Mouse (Mus musculus): Measurements from ENCODE around the gene Actr1b. TPM values are rescaled to one million over a fixed set of nuclear protein-coding genes. Genes with fewer than 3 reads are reported as not detected.
A peak's percentile ranks its signal among the peaks of the same experiment; 100 is the strongest.

The Actr1b gene
- total RNA-seq (2012; rRNA removed), result 115 and 129 TPM in 2 replicates

GRCm38 (mm10) chr1:36714311-36714710 is at the start of gene Actr1b:
Gene Actr1b, minus strand, starts transcription at chr1:36714422.
- no peak for DNase-seq (ENCODE audit: low read depth, low spot score)
- in situ Hi-C loops (cut with MboI; ENCODE audit: low sequenced_read_pairs in 2 of 2, unreplicated experiment in 2 of 2), result no loop called here

DNA sequence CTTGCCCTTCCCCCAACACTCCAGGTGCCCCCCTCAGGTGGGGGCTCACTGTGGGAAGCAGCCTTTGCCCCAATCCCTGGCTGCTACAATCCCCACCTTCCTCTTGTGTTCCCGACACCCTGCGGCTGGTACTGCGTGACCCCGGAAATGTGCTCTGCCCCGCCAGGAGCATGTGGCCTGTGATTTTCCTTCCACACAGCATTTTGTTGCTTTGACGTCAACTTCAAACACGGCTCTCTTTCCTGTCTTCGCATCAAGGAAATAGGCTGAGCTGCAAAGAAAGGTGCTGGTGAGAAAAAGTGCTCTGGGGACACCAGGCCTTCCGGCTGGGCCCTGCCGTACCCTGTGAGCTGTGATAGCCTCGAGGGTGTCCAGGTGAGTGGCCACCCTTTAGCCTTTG is 47.3 kb upstream of the Actr1b start, which contains the start of gene Zap70:
Gene Zap70, plus strand, starts transcription at position 231 of the 400 bp plus-strand sequence.
- in situ Hi-C loops (cut with MboI; ENCODE audit: low sequenced_read_pairs in 2 of 2, unreplicated experiment in 2 of 2), result no loop called here
- TF ChIP-seq ZNF384 (IDR thresholded peaks at IDR 0.05; ENCODE audit: low read depth, low read length) (no peak), ZC3H11A (IDR thresholded peaks at IDR 0.05; ENCODE audit: borderline replicate concordance, low read depth, low read length) (no peak), CHD2 (IDR thresholded peaks at IDR 0.05; ENCODE audit: low read depth, low read length) (no peak), HCFC1 (IDR thresholded peaks at IDR 0.05; ENCODE audit: borderline replicate concordance, insufficient read depth, low read length) (no peak), MAFK (IDR thresholded peaks at IDR 0.05; ENCODE audit: insufficient read depth, low read depth, low read length) (no peak)

More at GRCm38 (mm10) chr1:36714311-36714710, at the start of gene Actr1b:
- H3K4me1 ChIP-seq (ENCODE audit: control insufficient read depth in 2 of 2, insufficient read depth in 2 of 2, low read length in 2 of 2, poor library complexity in 1 of 2), result no peaks in the 10 kb centered on the region
- no peak within 1 kb of the TSS for H3K9ac ChIP-seq (ENCODE audit: insufficient read depth, low read depth, low read length, poor library complexity, severe bottlenecking)
- TF ChIP-seq CHD2 (IDR thresholded peaks at IDR 0.05; ENCODE audit: low read depth, low read length) (no peak), ZNF384 (IDR thresholded peaks at IDR 0.05; ENCODE audit: low read depth, low read length) (no peak), ZC3H11A (IDR thresholded peaks at IDR 0.05; ENCODE audit: borderline replicate concordance, low read depth, low read length) (no peak)
- no peak within 1 kb of the TSS for H3K27ac ChIP-seq (ENCODE audit: insufficient read depth, low read depth, low read length, poor library complexity, severe bottlenecking)
- H3K36me3 ChIP-seq (ENCODE audit: control insufficient read depth, insufficient read depth, low read length, poor library complexity, severe bottlenecking), result no peaks in the 10 kb centered on the region
- no peaks in the 10 kb centered on the region for H3K9me3 ChIP-seq (ENCODE audit: control insufficient read depth, insufficient read depth, low read depth, low read length)
- no peak within 1 kb of the TSS for H3K4me3 ChIP-seq (ENCODE audit: insufficient read depth in 1 of 2, low read depth in 1 of 2, low read length in 2 of 2, poor library complexity in 1 of 2, severe bottlenecking in 1 of 2)

DNA sequence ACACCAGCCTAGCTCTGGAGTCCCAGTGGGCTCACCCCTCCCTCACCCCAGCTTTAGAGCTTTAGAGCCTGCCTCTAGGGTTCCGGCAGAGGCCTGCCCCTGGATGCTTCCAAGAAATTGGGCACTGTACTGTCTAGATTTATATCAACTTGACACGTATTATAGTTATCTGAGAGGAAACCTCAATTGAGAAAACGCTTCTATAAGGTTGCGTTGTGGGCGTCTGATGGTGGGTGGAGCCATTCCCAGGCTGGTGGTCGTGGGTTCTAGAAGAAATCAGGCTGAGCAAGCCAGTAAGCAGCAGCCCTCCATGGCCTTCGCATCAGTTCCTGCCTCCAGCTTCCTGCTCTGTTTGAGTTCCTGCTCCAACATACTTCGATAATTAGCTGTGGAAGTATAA is 46.8 kb upstream of the Actr1b start:
- H3K4me3 ChIP-seq (ENCODE audit: insufficient read depth in 1 of 2, low read depth in 1 of 2, low read length in 2 of 2, poor library complexity in 1 of 2, severe bottlenecking in 1 of 2), result no peak overlapping the region
- H3K27ac ChIP-seq (ENCODE audit: insufficient read depth, low read depth, low read length, poor library complexity, severe bottlenecking), result no peak overlapping the region
- DNase-seq (ENCODE audit: low read depth, low spot score), result no peak
- no peaks in the 10 kb centered on the region for H3K36me3 ChIP-seq (ENCODE audit: control insufficient read depth, insufficient read depth, low read length, poor library complexity, severe bottlenecking)
- H3K9me3 ChIP-seq (ENCODE audit: control insufficient read depth, insufficient read depth, low read depth, low read length), result no peaks in the 10 kb centered on the region
- no peak overlapping the region for H3K9ac ChIP-seq (ENCODE audit: insufficient read depth, low read depth, low read length, poor library complexity, severe bottlenecking)
- in situ Hi-C loops (cut with MboI; ENCODE audit: low sequenced_read_pairs in 2 of 2, unreplicated experiment in 2 of 2), result no loop called here
- H3K4me1 ChIP-seq (ENCODE audit: control insufficient read depth in 2 of 2, insufficient read depth in 2 of 2, low read length in 2 of 2, poor library complexity in 1 of 2), result peaks cover 1 to 4% of the 10 kb centered on the region in 2 experiments; a peak in 2 of 4 replicates
- TF ChIP-seq ZC3H11A (IDR thresholded peaks at IDR 0.05; ENCODE audit: borderline replicate concordance, low read depth, low read length) (no peak), MAFK (IDR thresholded peaks at IDR 0.05; ENCODE audit: insufficient read depth, low read depth, low read length) (no peak), ZNF384 (IDR thresholded peaks at IDR 0.05; ENCODE audit: low read depth, low read length) (no peak), CHD2 (IDR thresholded peaks at IDR 0.05; ENCODE audit: low read depth, low read length) (no peak), HCFC1 (IDR thresholded peaks at IDR 0.05; ENCODE audit: borderline replicate concordance, insufficient read depth, low read length) (no peak)

More for the DNA sequence above, 47.3 kb upstream of the Actr1b start, which contains the start of gene Zap70:
- DNase-seq (ENCODE audit: low read depth, low spot score), result no peak
- Histone ChIP-seq H3K27ac (ENCODE audit: insufficient read depth, low read depth, low read length, poor library complexity, severe bottlenecking) (no peak within 1 kb of the TSS), H3K4me3 (ENCODE audit: insufficient read depth in 1 of 2, low read depth in 1 of 2, low read length in 2 of 2, poor library complexity in 1 of 2, severe bottlenecking in 1 of 2) (no peak within 1 kb of the TSS), H3K36me3 (ENCODE audit: control insufficient read depth, insufficient read depth, low read length, poor library complexity, severe bottlenecking) (no peaks in the 10 kb centered on the region), H3K9me3 (ENCODE audit: control insufficient read depth, insufficient read depth, low read depth, low read length) (no peaks in the 10 kb centered on the region), H3K9ac (ENCODE audit: insufficient read depth, low read depth, low read length, poor library complexity, severe bottlenecking) (no peak within 1 kb of the TSS), H3K4me1 (ENCODE audit: control insufficient read depth in 2 of 2, insufficient read depth in 2 of 2, low read length in 2 of 2, poor library complexity in 1 of 2) (peaks cover 1 to 4% of the 10 kb centered on the region in 2 experiments; a peak in 2 of 4 replicates)

- Histone ChIP-seq H3K36me3 (ENCODE audit: control insufficient read depth, insufficient read depth, low read length, poor library complexity, severe bottlenecking) (no peaks in the 10 kb centered on the region), H3K9ac (ENCODE audit: insufficient read depth, low read depth, low read length, poor library complexity, severe bottlenecking) (no peak overlapping the region), H3K9me3 (ENCODE audit: control insufficient read depth, insufficient read depth, low read depth, low read length) (no peaks in the 10 kb centered on the region), H3K27ac (ENCODE audit: insufficient read depth, low read depth, low read length, poor library complexity, severe bottlenecking) (no peak overlapping the region), H3K4me1 (ENCODE audit: control insufficient read depth in 2 of 2, insufficient read depth in 2 of 2, low read length in 2 of 2, poor library complexity in 1 of 2) (peaks cover 1 to 4% of the 10 kb centered on the region in 2 experiments; a peak in 2 of 4 replicates), H3K4me3 (ENCODE audit: insufficient read depth in 1 of 2, low read depth in 1 of 2, low read length in 2 of 2, poor library complexity in 1 of 2, severe bottlenecking in 1 of 2) (no peak overlapping the region)
- DNase-seq (ENCODE audit: low read depth, low spot score), result no peak
- TF ChIP-seq MAFK (IDR thresholded peaks at IDR 0.05; ENCODE audit: insufficient read depth, low read depth, low read length) (no peak), HCFC1 (IDR thresholded peaks at IDR 0.05; ENCODE audit: borderline replicate concordance, insufficient read depth, low read length) (no peak)
- in situ Hi-C loops (cut with MboI; ENCODE audit: low sequenced_read_pairs in 2 of 2, unreplicated experiment in 2 of 2), result no loop called here
Observed at GRCm38 (mm10) chr1:36760401-36760800, 46.2 kb upstream of the Actr1b start.

GRCm38 (mm10) chr1:36759076-36759475 is 44.9 kb upstream of the Actr1b start:
- no peak for TF ChIP-seq HCFC1 (IDR thresholded peaks at IDR 0.05; ENCODE audit: borderline replicate concordance, insufficient read depth, low read length)
- no peak for TF ChIP-seq MAFK (IDR thresholded peaks at IDR 0.05; ENCODE audit: insufficient read depth, low read depth, low read length)
- no peak for TF ChIP-seq ZC3H11A (IDR thresholded peaks at IDR 0.05; ENCODE audit: borderline replicate concordance, low read depth, low read length)
- no peak for TF ChIP-seq ZNF384 (IDR thresholded peaks at IDR 0.05; ENCODE audit: low read depth, low read length)
- no peak for TF ChIP-seq CHD2 (IDR thresholded peaks at IDR 0.05; ENCODE audit: low read depth, low read length)

More at GRCm38 (mm10) chr1:36759076-36759475, 44.9 kb upstream of the Actr1b start:
- H3K4me1 ChIP-seq (ENCODE audit: control insufficient read depth in 2 of 2, insufficient read depth in 2 of 2, low read length in 2 of 2, poor library complexity in 1 of 2), result peaks cover 1 to 4% of the 10 kb centered on the region in 2 experiments; a peak in 2 of 4 replicates
- in situ Hi-C loops (cut with MboI; ENCODE audit: low sequenced_read_pairs in 2 of 2, unreplicated experiment in 2 of 2), result no loop called here
- H3K36me3 ChIP-seq (ENCODE audit: control insufficient read depth, insufficient read depth, low read length, poor library complexity, severe bottlenecking), result no peaks in the 10 kb centered on the region
- no peak overlapping the region for H3K27ac ChIP-seq (ENCODE audit: insufficient read depth, low read depth, low read length, poor library complexity, severe bottlenecking)
- no peak for DNase-seq (ENCODE audit: low read depth, low spot score)
- H3K9me3 ChIP-seq (ENCODE audit: control insufficient read depth, insufficient read depth, low read depth, low read length), result no peaks in the 10 kb centered on the region
- H3K9ac ChIP-seq (ENCODE audit: insufficient read depth, low read depth, low read length, poor library complexity, severe bottlenecking), result no peak overlapping the region
- peak overlapping the region in 1 of 2 experiments; percentile 60; a peak in 2 of 4 replicates for H3K4me3 ChIP-seq (ENCODE audit: insufficient read depth in 1 of 2, low read depth in 1 of 2, low read length in 2 of 2, poor library complexity in 1 of 2, severe bottlenecking in 1 of 2)

Data from ES-E14 (cell line).